Mouse (Mus musculus) C2C12 (cell line): ENCODE results near the gene Tomm34. TPM values are rescaled to one million over a fixed set of nuclear protein-coding genes. Genes with fewer than 3 reads are reported as not detected.
A peak's percentile ranks its signal among the peaks of the same experiment; 100 is the strongest.

Source experiments
- H3K27me3 ChIP-seq: one replicate; pipeline ENCODE4 v1.6.1; 2011; ENCODE audit not compliant: control insufficient read depth, insufficient read depth, insufficient read length
- H3K36me3 ChIP-seq: one replicate; pipeline ENCODE4 v1.6.1; 2011; ENCODE audit not compliant: control insufficient read depth, insufficient read depth
- H3K4me3 ChIP-seq: one replicate; pipeline ENCODE4 v1.5.1; 2011; ENCODE audit warnings: mild to moderate bottlenecking, control low read depth; ENCODE audit not compliant: poor library complexity, insufficient read depth, severe bottlenecking
- H3K79me2 ChIP-seq: one replicate; pipeline ENCODE4 v1.6.1; 2011; ENCODE audit not compliant: control insufficient read depth, insufficient read depth
- H3K79me3 ChIP-seq: one replicate; pipeline ENCODE4 v1.6.1; 2011; ENCODE audit warnings: low read depth, control low read depth
- H3ac ChIP-seq: one replicate; pipeline ENCODE3; 2011; ENCODE audit warnings: low read depth; ENCODE audit not compliant: control insufficient read depth, insufficient read length
- CEBPB ChIP-seq: IDR thresholded peaks from one replicate; pipeline ENCODE4 v1.6.1; 2011; ENCODE audit warnings: low read depth, mild to moderate bottlenecking, control low read depth, moderate library complexity
- CTCF ChIP-seq: IDR thresholded peaks from one replicate; pipeline ENCODE4 v1.5.1; 2011; ENCODE audit not compliant: control insufficient read depth, insufficient read depth, insufficient read length
- FOSL1 ChIP-seq: IDR thresholded peaks from one replicate; pipeline ENCODE4 v1.8.0; 2011; ENCODE audit warnings: mild to moderate bottlenecking, low read length; ENCODE audit not compliant: poor library complexity, insufficient read depth, severe bottlenecking
- MAX ChIP-seq: IDR thresholded peaks from one replicate; pipeline ENCODE4 v1.6.1; 2011; ENCODE audit warnings: mild to moderate bottlenecking, control low read depth
- MYOD1 ChIP-seq: IDR thresholded peaks from one replicate; pipeline ENCODE4 v1.6.1; 2011; ENCODE audit warnings: low read depth; ENCODE audit not compliant: control insufficient read depth, insufficient read length
- MYOG ChIP-seq: IDR thresholded peaks from one replicate; pipeline ENCODE4 v1.6.1; 2011; ENCODE audit not compliant: control insufficient read depth, insufficient read length; ENCODE audit errors: extremely low read depth
- USF1 ChIP-seq: IDR thresholded peaks from one replicate; pipeline ENCODE4 v1.6.1; 2011; ENCODE audit warnings: low read depth, mild to moderate bottlenecking, control low read depth, moderate library complexity
- polyA plus RNA-seq: library from polyadenylated mRNA; unstranded; fragments of >200 nt; fragmentation: generic; extraction: Trizol; gene quantifications from one replicate; pipeline ENCODE4 v1.2.1, GENCODE M21; 2012; ENCODE audit warnings: missing spikeins

The Tomm34 gene
- polyA plus RNA-seq, 1 experiment = 19.3 TPM

GRCm38 (mm10) chr2:164081577-164081976 lies 10.6 kb upstream of the Tomm34 start:
- TF ChIP-seq FOSL1 = no peak
- no peak for TF ChIP-seq MYOG
- TF ChIP-seq CEBPB = no peak
- TF ChIP-seq CTCF = no peak
- no peaks in the 10 kb centered on the region for H3K27me3 ChIP-seq
- H3K79me2 ChIP-seq = peaks cover 22% of the 10 kb centered on the region
- no peak overlapping the region for H3ac ChIP-seq
- no peak overlapping the region for H3K4me3 ChIP-seq
- H3K79me3 ChIP-seq = peaks cover 10% of the 10 kb centered on the region
- peaks cover 68% of the 10 kb centered on the region for H3K36me3 ChIP-seq

- peaks cover 49% of the 10 kb centered on the region for H3K36me3 ChIP-seq
- H3K79me3 ChIP-seq = peaks cover 23% of the 10 kb centered on the region
- peaks cover 42% of the 10 kb centered on the region for H3K79me2 ChIP-seq
- no peak overlapping the region for H3K4me3 ChIP-seq
- TF ChIP-seq MYOG (no peak), CTCF (no peak), FOSL1 (no peak), USF1 (no peak), MAX (no peak), MYOD1 (no peak), CEBPB (no peak)
- H3ac ChIP-seq = no peak overlapping the region
- no peaks in the 10 kb centered on the region for H3K27me3 ChIP-seq
Observed at GRCm38 (mm10) chr2:164079488-164079887, 8.5 kb upstream of the Tomm34 start.

DNA sequence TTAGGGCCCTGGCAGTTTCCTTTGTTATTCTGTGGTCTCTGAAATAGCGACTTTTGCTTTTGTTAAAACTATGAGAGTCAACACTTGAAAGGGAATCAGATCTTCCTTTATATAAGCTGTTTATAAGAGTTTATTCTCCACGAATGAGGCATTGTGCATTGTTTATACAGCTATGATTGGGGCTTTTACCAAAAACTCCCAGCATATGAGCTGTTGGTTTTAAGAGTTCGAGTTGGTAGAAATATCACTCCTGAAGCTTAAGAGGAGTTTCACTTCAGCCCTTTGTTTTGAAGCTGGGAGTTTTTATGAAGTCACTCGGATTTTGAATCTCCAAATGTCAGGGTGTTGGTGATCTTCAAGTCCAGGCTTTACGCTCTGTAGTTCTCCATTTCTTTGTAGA lies 6.9 kb upstream of the Tomm34 start:
- H3K4me3 ChIP-seq = no peak overlapping the region
- no peaks in the 10 kb centered on the region for H3K27me3 ChIP-seq
- TF ChIP-seq MYOD1 = no peak
- TF ChIP-seq CEBPB = no peak
- no peak for TF ChIP-seq MYOG
- no peak for TF ChIP-seq MAX
- TF ChIP-seq CTCF = no peak
- TF ChIP-seq FOSL1 = no peak
- TF ChIP-seq USF1 = no peak
- H3K79me2 ChIP-seq = peaks cover 48% of the 10 kb centered on the region
- no peak overlapping the region for H3ac ChIP-seq
- peaks cover 35% of the 10 kb centered on the region for H3K36me3 ChIP-seq
- H3K79me3 ChIP-seq = peaks cover 26% of the 10 kb centered on the region

- H3K79me3 ChIP-seq = peaks cover 26% of the 10 kb centered on the region
Observed at GRCm38 (mm10) chr2:164076874-164077425, 6.0 kb upstream of the Tomm34 start.

GRCm38 (mm10) chr2:164075088-164075487 lies 4.1 kb upstream of the Tomm34 start:
- Histone ChIP-seq H3K79me3 (peaks cover 31% of the 10 kb centered on the region), H3ac (peak overlapping the region; percentile 10), H3K27me3 (no peaks in the 10 kb centered on the region), H3K36me3 (peaks cover 8% of the 10 kb centered on the region), H3K4me3 (peak overlapping the region; percentile 71), H3K79me2 (peaks cover 56% of the 10 kb centered on the region)
- no peak for TF ChIP-seq MYOD1

More at GRCm38 (mm10) chr2:164076874-164077425, 6.0 kb upstream of the Tomm34 start:
- Histone ChIP-seq H3ac (no peak overlapping the region), H3K4me3 (no peak overlapping the region), H3K36me3 (peaks cover 25% of the 10 kb centered on the region), H3K79me2 (peaks cover 48% of the 10 kb centered on the region), H3K27me3 (no peaks in the 10 kb centered on the region)
- TF ChIP-seq MAX = no peak
- TF ChIP-seq FOSL1 = no peak
- TF ChIP-seq MYOG = no peak
- TF ChIP-seq CEBPB = no peak
- TF ChIP-seq USF1 = no peak
- no peak for TF ChIP-seq MYOD1
- TF ChIP-seq CTCF = no peak

GRCm38 (mm10) chr2:164073918-164074578 lies 3.1 kb upstream of the Tomm34 start:
- Histone ChIP-seq H3K27me3 (no peaks in the 10 kb centered on the region), H3K36me3 (no peaks in the 10 kb centered on the region), H3ac (peak overlapping the region; percentile 92), H3K79me2 (peaks cover 67% of the 10 kb centered on the region), H3K4me3 (peak overlapping the region; percentile 71), H3K79me3 (peaks cover 41% of the 10 kb centered on the region)
- TF ChIP-seq USF1 = peak; percentile 95
- TF ChIP-seq MYOG = no peak
- no peak for TF ChIP-seq MAX
- peak; percentile 63 for TF ChIP-seq CTCF
